Mouse (Mus musculus) small intestine, adult 2 months (tissue): ENCODE measurements at regions not wholly inside any gene's neighbourhood (a gene's known extent, or its start where the extent isn't known, plus 50 kb on each side); places are given as distances from the start of the nearest gene placed in this dataset.

Experiments used
- CTCF ChIP-seq: fragments of 200-500 bp; IDR thresholded peaks from 2 replicates; pipeline ENCODE4 v1.5.1; 2012; ENCODE audit warnings: low read depth, mild to moderate bottlenecking, control low read depth, inconsistent platforms, low read length, moderate library complexity, mixed read lengths; ENCODE audit not compliant: insufficient replicate concordance, insufficient read length; ENCODE audit errors: extremely low read depth
- POLR2A ChIP-seq: fragments of 200-500 bp; IDR thresholded peaks from 2 replicates; pipeline ENCODE4 v1.6.1; 2012; ENCODE audit warnings: low read depth, mild to moderate bottlenecking, control low read depth, inconsistent platforms, low read length, moderate library complexity

- TF ChIP-seq POLR2A (no peak), CTCF (no peak)
Measured at GRCm38 (mm10) chr9:31657612-31658011, 193.3 kb upstream of the Tmem45b start.
